Mouse (Mus musculus) heart, postnatal 0 days (tissue): ENCODE data around the gene Ociad2.

Experiments
- CTCF ChIP-seq: IDR thresholded peaks from 2 replicates; pipeline ENCODE4 v1.5.1; 2016; ENCODE audit warnings: antibody characterized with exemption, control low read depth, low read depth
- EP300 ChIP-seq: IDR thresholded peaks from 2 replicates; pipeline ENCODE4 v1.6.1; 2016; ENCODE audit warnings: antibody characterized with exemption, low read depth

GRCm38 (mm10) chr5:73301601-73302307 lies 39.1 kb downstream of the Ociad2 start:
- TF ChIP-seq CTCF (no peak), EP300 (no peak)
